Mouse (Mus musculus) brain, embryonic 14.5 days (tissue): ENCODE measurements around the gene Nkx1-1.

ENCODE experiments used
- CTCF ChIP-seq: fragments of 200-500 bp; IDR thresholded peaks from 2 replicates; pipeline ENCODE4 v1.5.1; 2012; ENCODE audit warnings: inconsistent platforms, mild to moderate bottlenecking, moderate library complexity, borderline replicate concordance; ENCODE audit not compliant: insufficient read depth, insufficient read length; ENCODE audit errors: extremely low read depth
- POLR2A ChIP-seq: fragments of 200-500 bp; IDR thresholded peaks from 2 replicates; pipeline ENCODE4 v1.6.1; 2012; ENCODE audit warnings: mild to moderate bottlenecking, inconsistent platforms, borderline replicate concordance; ENCODE audit not compliant: poor library complexity, insufficient read depth, insufficient read length, severe bottlenecking; ENCODE audit errors: extremely low read depth

DNA sequence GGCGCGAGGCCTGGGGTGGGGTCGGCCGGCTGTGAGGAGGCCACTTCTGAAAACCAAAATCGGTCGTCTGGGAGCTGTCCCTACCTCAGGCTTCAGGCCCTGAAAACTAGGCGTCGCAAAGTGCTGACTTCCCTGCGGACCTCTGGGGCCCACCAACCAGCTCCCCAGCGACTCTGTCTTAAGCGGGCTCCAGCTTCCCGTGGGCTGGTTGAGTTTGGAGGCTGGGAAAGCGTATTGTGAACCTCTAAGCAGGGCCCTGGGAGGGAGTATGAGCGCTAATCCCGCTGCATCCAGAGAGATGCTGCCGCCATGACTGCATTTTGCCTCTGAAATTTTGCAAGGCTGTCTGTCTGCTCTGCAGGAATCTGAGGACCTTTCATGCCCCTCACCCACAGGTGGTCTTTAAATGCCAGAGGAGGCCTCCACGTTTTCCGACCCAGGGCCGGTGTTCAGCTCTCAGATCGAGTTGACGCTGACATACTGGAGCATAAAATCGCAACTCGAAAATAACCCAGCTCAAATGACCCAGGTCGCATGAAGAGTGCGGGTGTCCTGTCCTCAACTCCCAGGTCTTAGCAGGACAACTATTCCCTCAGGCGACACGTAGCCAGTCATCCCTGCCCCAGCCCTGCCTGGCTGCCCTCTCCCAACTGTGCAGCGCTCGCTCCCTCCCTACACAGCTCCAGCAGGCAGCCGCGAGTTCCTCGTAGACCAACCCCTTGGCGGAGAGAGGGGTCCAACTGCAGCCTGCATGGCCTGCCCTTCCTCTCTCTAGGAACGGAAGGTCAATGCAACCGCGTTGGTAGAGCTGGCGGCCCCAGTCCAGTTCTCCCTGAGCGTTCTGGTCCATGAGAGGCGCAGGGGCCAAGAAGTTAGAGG lies 1.5 kb downstream of the Nkx1-1 start:
- TF ChIP-seq POLR2A: no peak
- no peak for TF ChIP-seq CTCF
